Mouse (Mus musculus) midbrain, embryonic 12.5 days (tissue): ENCODE measurements at regions not wholly inside any gene's neighbourhood (a gene's known extent, or its start where the extent isn't known, plus 50 kb on each side); places are given as distances from the start of the nearest gene placed in this dataset.

Experiments used
- ATAC-seq: fragments of 200-750 bp; cut with Nextera tagmentation; 2 replicates; pipeline ENCODE4 v1.8.0; 2017; ENCODE audit warnings: low read depth, moderate TSS enrichment, moderate library complexity; ENCODE audit not compliant: low FRiP score
- H3K27ac ChIP-seq: fragments of 300-500 bp; sonication (generic); replicated peaks from 2 replicates; pipeline ENCODE4 v1.5.1; 2016; ENCODE audit warnings: mild to moderate bottlenecking
- H3K27me3 ChIP-seq: fragments of 300-500 bp; sonication (generic); 2 replicates; pipeline ENCODE4 v1.6.1; 2016; ENCODE audit warnings: mild to moderate bottlenecking
- H3K36me3 ChIP-seq: fragments of 300-500 bp; sonication (generic); 2 replicates; pipeline ENCODE4 v1.6.1; 2016
- H3K4me1 ChIP-seq: fragments of 300-500 bp; sonication (generic); 2 replicates; pipeline ENCODE4 v1.6.1; 2016
- H3K4me2 ChIP-seq: fragments of 300-500 bp; sonication (generic); replicated peaks from 2 replicates; pipeline ENCODE4 v1.6.1; 2016; ENCODE audit warnings: mild to moderate bottlenecking, moderate library complexity
- H3K4me3 ChIP-seq: fragments of 300-500 bp; sonication (generic); 2 replicates; pipeline ENCODE4 v1.5.1; 2016; ENCODE audit warnings: mild to moderate bottlenecking
- H3K9ac ChIP-seq: fragments of 300-500 bp; sonication (generic); replicated peaks from 2 replicates; pipeline ENCODE4 v1.6.1; 2016; ENCODE audit warnings: mild to moderate bottlenecking, moderate library complexity
- H3K9me3 ChIP-seq: fragments of 300-500 bp; sonication (generic); 2 replicates; pipeline ENCODE4 v1.6.1; 2016; ENCODE audit warnings: mild to moderate bottlenecking
- WGBS: fragments of 180-500 bp; shearing (Covaris S2); methylation state at CpG from one replicate; pipeline ENCODE4 v1.1.7; 2016; 5-methylcytosine and 5-hydroxymethylcytosine counted together

- whole genome bisulfite sequencing = 77% methylated on average over 10 of the region's 10 CpGs
- Histone ChIP-seq H3K27ac (no peak overlapping the region), H3K9ac (no peak overlapping the region), H3K4me3 (no peak overlapping the region), H3K36me3 (no peaks in the 10 kb centered on the region), H3K9me3 (no peaks in the 10 kb centered on the region), H3K4me1 (no peaks in the 10 kb centered on the region), H3K27me3 (no peaks in the 10 kb centered on the region), H3K4me2 (no peak overlapping the region)
- no peak for ATAC-seq
These were observed 220.0 kb upstream of the Gm9767 start for GRCm38 (mm10) chr10:25857954-25858616.

GRCm38 (mm10) chr10:25844348-25844747 is 233.7 kb upstream of the Gm9767 start:
- Histone ChIP-seq H3K4me2 (no peak overlapping the region), H3K4me1 (no peaks in the 10 kb centered on the region), H3K4me3 (no peak overlapping the region), H3K27ac (no peak overlapping the region), H3K9ac (no peak overlapping the region), H3K27me3 (no peaks in the 10 kb centered on the region), H3K9me3 (no peaks in the 10 kb centered on the region), H3K36me3 (no peaks in the 10 kb centered on the region)
- no peak for ATAC-seq

- Histone ChIP-seq H3K9me3 (no peaks in the 10 kb centered on the region), H3K27me3 (no peaks in the 10 kb centered on the region), H3K4me3 (no peak overlapping the region), H3K36me3 (no peaks in the 10 kb centered on the region), H3K4me2 (no peak overlapping the region), H3K9ac (no peak overlapping the region), H3K27ac (no peak overlapping the region), H3K4me1 (no peaks in the 10 kb centered on the region)
- ATAC-seq = no peak
- WGBS = 76% methylated on average over 2 of the region's 2 CpGs
These were observed 248.8 kb upstream of the Gm9767 start for GRCm38 (mm10) chr10:25829275-25829674.

GRCm38 (mm10) chr10:25804223-25804622 is 268.2 kb upstream of the Smlr1 start:
- H3K4me3 ChIP-seq = no peak overlapping the region
- H3K36me3 ChIP-seq = no peaks in the 10 kb centered on the region
- ATAC-seq = no peak
- no peak overlapping the region for H3K9ac ChIP-seq
- H3K4me1 ChIP-seq = no peaks in the 10 kb centered on the region
- 69% methylated on average over 3 of the region's 3 CpGs for WGBS
- H3K4me2 ChIP-seq = no peak overlapping the region
- H3K27ac ChIP-seq = no peak overlapping the region
- no peaks in the 10 kb centered on the region for H3K27me3 ChIP-seq
- no peaks in the 10 kb centered on the region for H3K9me3 ChIP-seq

GRCm38 (mm10) chr10:25801499-25801898 is 265.4 kb upstream of the Smlr1 start:
- H3K4me2 ChIP-seq = no peak overlapping the region
- no peaks in the 10 kb centered on the region for H3K4me1 ChIP-seq
- H3K9me3 ChIP-seq = no peaks in the 10 kb centered on the region
- no peaks in the 10 kb centered on the region for H3K27me3 ChIP-seq
- no peaks in the 10 kb centered on the region for H3K36me3 ChIP-seq
- ATAC-seq = no peak
- 89% methylated on average over 2 of the region's 2 CpGs for WGBS
- H3K27ac ChIP-seq = no peak overlapping the region
- H3K4me3 ChIP-seq = no peak overlapping the region
- no peak overlapping the region for H3K9ac ChIP-seq

DNA sequence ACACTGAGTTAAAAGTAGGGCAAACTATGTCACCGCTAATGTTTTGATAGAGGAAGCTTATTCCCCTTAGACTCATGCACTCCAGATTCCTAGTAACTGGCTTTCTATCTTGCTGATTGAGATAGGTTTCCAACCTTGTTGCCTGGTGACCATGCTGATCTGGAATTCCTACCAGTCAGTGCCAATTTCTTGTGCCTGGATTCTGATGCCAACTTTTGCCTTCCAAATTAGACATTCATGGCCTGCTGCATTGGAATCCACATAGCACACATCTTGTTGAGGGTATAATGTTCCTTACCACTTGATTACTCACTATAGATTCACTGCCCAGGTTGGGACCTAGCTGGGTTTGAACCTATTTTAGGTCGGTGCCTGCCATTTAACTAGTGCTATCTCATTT is 262.8 kb upstream of the Smlr1 start:
- WGBS = 97% methylated on average over 2 of the region's 2 CpGs
- no peaks in the 10 kb centered on the region for H3K4me1 ChIP-seq
- H3K27ac ChIP-seq = no peak overlapping the region
- no peaks in the 10 kb centered on the region for H3K36me3 ChIP-seq
- H3K9ac ChIP-seq = no peak overlapping the region
- no peak for ATAC-seq
- no peaks in the 10 kb centered on the region for H3K9me3 ChIP-seq
- no peaks in the 10 kb centered on the region for H3K27me3 ChIP-seq
- no peak overlapping the region for H3K4me3 ChIP-seq
- H3K4me2 ChIP-seq = no peak overlapping the region

- Histone ChIP-seq H3K27me3 (no peaks in the 10 kb centered on the region), H3K4me2 (no peak overlapping the region), H3K4me1 (no peaks in the 10 kb centered on the region), H3K9me3 (no peaks in the 10 kb centered on the region), H3K9ac (no peak overlapping the region), H3K27ac (no peak overlapping the region), H3K4me3 (no peak overlapping the region), H3K36me3 (no peaks in the 10 kb centered on the region)
- WGBS = 68% methylated on average over 3 of the region's 3 CpGs
- no peak for ATAC-seq
These were observed 254.3 kb upstream of the Smlr1 start for GRCm38 (mm10) chr10:25790363-25790821.

DNA sequence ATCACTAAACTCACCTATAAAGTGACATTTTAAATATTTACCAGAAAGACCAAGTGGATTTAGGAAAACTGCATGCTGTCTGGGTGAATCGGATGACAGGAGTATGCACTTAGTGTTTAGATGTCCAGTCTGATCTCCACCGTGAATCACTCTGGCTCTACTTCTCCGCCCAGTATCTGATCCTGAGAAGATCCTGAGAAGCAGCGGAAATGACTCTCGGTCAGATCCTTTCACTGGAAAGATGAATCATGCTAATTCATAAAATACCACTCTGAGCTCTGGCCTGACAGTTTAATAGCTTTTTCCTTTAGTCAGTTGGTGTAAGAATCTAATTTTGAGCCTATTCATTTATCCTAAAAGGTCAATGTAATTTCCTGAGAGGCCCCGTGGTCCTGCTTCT is 252.6 kb upstream of the Smlr1 start:
- Histone ChIP-seq H3K9ac (no peak overlapping the region), H3K9me3 (no peaks in the 10 kb centered on the region), H3K27me3 (no peaks in the 10 kb centered on the region), H3K4me2 (no peak overlapping the region), H3K36me3 (no peaks in the 10 kb centered on the region), H3K27ac (no peak overlapping the region), H3K4me3 (no peak overlapping the region), H3K4me1 (no peaks in the 10 kb centered on the region)
- 90% methylated on average over 6 of the region's 6 CpGs for WGBS
- ATAC-seq = no peak

DNA sequence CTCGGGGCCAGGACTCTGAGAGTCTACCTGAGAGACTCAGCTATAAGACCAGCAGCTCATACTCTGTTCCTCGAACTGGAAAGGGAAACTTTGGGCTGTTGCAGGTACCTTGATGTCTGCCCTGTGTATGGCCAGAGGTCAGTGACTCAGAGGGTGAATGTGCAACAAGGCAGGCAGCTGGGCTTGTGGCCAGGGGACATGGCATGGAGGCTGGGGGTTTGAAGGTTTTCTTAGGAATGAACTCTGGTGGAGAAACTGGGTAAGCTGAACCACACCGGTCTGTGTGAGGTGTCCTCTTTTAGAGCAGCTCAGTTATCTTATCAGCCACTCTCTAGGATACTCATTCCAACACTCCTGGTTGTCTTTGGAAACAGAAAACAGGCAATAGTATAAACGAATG is 251.9 kb upstream of the Smlr1 start:
- no peaks in the 10 kb centered on the region for H3K9me3 ChIP-seq
- WGBS = 87% methylated on average over 4 of the region's 4 CpGs
- H3K36me3 ChIP-seq = no peaks in the 10 kb centered on the region
- no peak overlapping the region for H3K27ac ChIP-seq
- H3K4me3 ChIP-seq = no peak overlapping the region
- no peak overlapping the region for H3K4me2 ChIP-seq
- no peak overlapping the region for H3K9ac ChIP-seq
- ATAC-seq = no peak
- H3K27me3 ChIP-seq = no peaks in the 10 kb centered on the region
- H3K4me1 ChIP-seq = no peaks in the 10 kb centered on the region

DNA sequence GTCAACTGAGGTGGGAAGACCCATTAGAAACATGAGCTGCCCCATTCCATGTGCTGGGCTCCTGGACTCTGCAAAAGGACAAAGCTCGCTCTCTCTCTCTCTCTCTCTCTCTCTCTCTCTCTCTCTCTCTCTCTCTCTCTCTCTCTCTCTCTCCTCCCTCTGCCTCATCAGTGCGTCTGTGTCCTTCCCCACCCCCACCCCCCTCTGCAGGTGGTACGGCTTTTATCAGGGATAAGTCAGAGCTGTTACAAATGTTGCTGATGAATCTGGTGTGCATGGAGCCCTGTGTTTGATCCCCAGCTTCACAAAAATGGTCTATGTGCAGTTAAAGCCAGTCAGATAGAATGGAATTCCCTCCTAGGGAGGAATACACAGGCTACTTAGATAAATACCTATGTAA is 247.8 kb upstream of the Smlr1 start:
- no peaks in the 10 kb centered on the region for H3K4me1 ChIP-seq
- H3K4me2 ChIP-seq = no peak overlapping the region
- H3K36me3 ChIP-seq = no peaks in the 10 kb centered on the region
- H3K4me3 ChIP-seq = no peak overlapping the region
- no peak for ATAC-seq
- no peak overlapping the region for H3K27ac ChIP-seq
- H3K27me3 ChIP-seq = no peaks in the 10 kb centered on the region
- no peaks in the 10 kb centered on the region for H3K9me3 ChIP-seq
- 45% methylated on average over 3 of the region's 3 CpGs for WGBS
- no peak overlapping the region for H3K9ac ChIP-seq

DNA sequence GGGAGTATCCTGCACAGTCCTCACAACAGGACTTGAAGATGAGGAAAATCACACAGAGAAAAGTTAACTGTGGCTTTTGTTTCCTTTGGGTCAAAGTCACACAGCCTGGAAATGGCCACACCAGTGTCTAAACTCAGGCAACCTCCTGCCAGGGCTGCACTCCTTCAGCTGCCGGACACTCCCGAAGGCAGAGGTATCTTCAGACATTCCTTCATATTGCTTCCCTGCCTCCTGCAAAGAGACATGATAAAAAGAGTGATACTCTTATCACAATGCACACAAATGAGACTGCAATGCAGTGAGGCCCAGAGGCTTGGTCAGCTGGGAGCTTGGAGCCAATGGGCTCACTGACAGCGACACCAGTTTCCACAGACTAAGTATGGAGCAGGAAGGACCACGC is 243.4 kb upstream of the Smlr1 start:
- Histone ChIP-seq H3K9ac (no peak overlapping the region), H3K36me3 (no peaks in the 10 kb centered on the region), H3K27me3 (no peaks in the 10 kb centered on the region), H3K9me3 (no peaks in the 10 kb centered on the region), H3K27ac (no peak overlapping the region), H3K4me3 (no peak overlapping the region), H3K4me1 (peaks cover 4% of the 10 kb centered on the region), H3K4me2 (no peak overlapping the region)
- WGBS = 93% methylated on average over 4 of the region's 4 CpGs
- ATAC-seq = no peak

GRCm38 (mm10) chr10:25777717-25778116 is 241.7 kb upstream of the Smlr1 start:
- Histone ChIP-seq H3K4me1 (peaks cover 4% of the 10 kb centered on the region), H3K4me3 (no peak overlapping the region), H3K9ac (no peak overlapping the region), H3K27me3 (no peaks in the 10 kb centered on the region), H3K27ac (no peak overlapping the region), H3K9me3 (no peaks in the 10 kb centered on the region), H3K4me2 (no peak overlapping the region), H3K36me3 (no peaks in the 10 kb centered on the region)
- ATAC-seq = no peak
- 86% methylated on average over 2 of the region's 2 CpGs for WGBS

DNA sequence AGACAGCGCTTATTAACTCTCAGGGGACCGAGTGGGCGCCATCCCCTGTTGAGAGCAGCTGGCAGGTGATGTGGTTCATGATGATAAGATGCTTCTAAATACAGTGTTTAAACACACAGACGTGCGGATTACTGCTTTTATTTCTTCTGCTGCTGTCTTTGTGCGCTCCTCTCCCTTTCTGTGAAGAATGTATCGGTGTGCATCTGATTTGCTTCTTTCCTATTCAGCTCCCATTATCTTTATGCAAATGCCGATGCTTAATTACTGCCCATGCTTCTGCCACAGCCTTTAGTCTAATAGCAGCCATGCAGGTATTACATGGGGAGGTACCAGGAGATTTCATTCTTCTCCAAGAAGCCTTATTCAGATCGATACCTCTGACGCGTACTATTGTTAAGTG is 240.6 kb upstream of the Smlr1 start:
- no peaks in the 10 kb centered on the region for H3K9me3 ChIP-seq
- 71% methylated on average over 11 of the region's 11 CpGs for WGBS
- peaks cover 4% of the 10 kb centered on the region for H3K4me1 ChIP-seq
- no peaks in the 10 kb centered on the region for H3K36me3 ChIP-seq
- no peak for ATAC-seq
- H3K27ac ChIP-seq = no peak overlapping the region
- no peak overlapping the region for H3K4me3 ChIP-seq
- H3K9ac ChIP-seq = no peak overlapping the region
- H3K27me3 ChIP-seq = no peaks in the 10 kb centered on the region
- no peak overlapping the region for H3K4me2 ChIP-seq
